Mouse (Mus musculus): ENCODE data around the gene Serac1. TPM values are rescaled to one million over a fixed set of nuclear protein-coding genes. Genes with fewer than 3 reads are reported as not detected.
A peak's percentile ranks its signal among the peaks of the same experiment; 100 is the strongest.

Gene Serac1
- total and polyA plus RNA-seq, 3 experiments = 6.9 to 9.6 (median 9.6) TPM

GRCm38 (mm10) chr17:6062793-6063192, 16.7 kb downstream of the Serac1 start:
- no peak for DNase-seq (ENCODE audit: low spot score)
- peaks cover 72% of the 10 kb centered on the region for H3K36me3 ChIP-seq (replicated peaks)
- ATAC-seq (ENCODE audit: extremely low read depth, insufficient number of reproducible peaks, low FRiP score, poor library complexity, severe bottlenecking) = no peak
- H3K4me3 ChIP-seq (ENCODE audit: low read depth, low read length) = no peak overlapping the region
- H3K9me3 ChIP-seq (replicated peaks) = no peaks in the 10 kb centered on the region
- no peaks in the 10 kb centered on the region for H3K27me3 ChIP-seq (ENCODE audit: insufficient read depth, low read length)
- TF ChIP-seq CTCF (IDR thresholded peaks at IDR 0.05; ENCODE audit: low read depth, low read length) (no peak), GATA1 (IDR thresholded peaks at IDR 0.05; ENCODE audit: borderline replicate concordance, low read length) (no peak), TAL1 (conservative IDR thresholded peaks at IDR 0.05; ENCODE audit: low read depth, low read length) (no peak)
- H3K4me1 ChIP-seq (ENCODE audit: insufficient read depth, low read depth, low read length) = no peaks in the 10 kb centered on the region

GRCm38 (mm10) chr17:6054934-6055355, 24.6 kb downstream of the Serac1 start:
- H3K9me3 ChIP-seq (replicated peaks) = no peaks in the 10 kb centered on the region
- peak; percentile 13 for DNase-seq (ENCODE audit: low spot score)
- TF ChIP-seq GATA2 (IDR thresholded peaks at IDR 0.05; ENCODE audit: borderline replicate concordance, low read depth, low read length) (no peak), GATA1 (IDR thresholded peaks at IDR 0.05; ENCODE audit: borderline replicate concordance, low read length) (no peak), TAL1 (conservative IDR thresholded peaks at IDR 0.05; ENCODE audit: low read depth, low read length) (no peak), CTCF (IDR thresholded peaks at IDR 0.05; ENCODE audit: low read depth, low read length) (no peak; the same call in 1 of the 2 replicates), POLR2AphosphoS5 (IDR thresholded peaks at IDR 0.05; ENCODE audit: insufficient replicate concordance, low read depth, low read length) (no peak)
- ATAC-seq (ENCODE audit: extremely low read depth, insufficient number of reproducible peaks, low FRiP score, poor library complexity, severe bottlenecking) = no peak
- no peak overlapping the region for H3K4me3 ChIP-seq (ENCODE audit: low read depth, low read length)
- peaks cover 65% of the 10 kb centered on the region for H3K36me3 ChIP-seq (replicated peaks)
- H3K4me1 ChIP-seq (ENCODE audit: insufficient read depth, low read depth, low read length) = no peaks in the 10 kb centered on the region
- H3K27me3 ChIP-seq (ENCODE audit: insufficient read depth, low read length) = no peaks in the 10 kb centered on the region

- TF ChIP-seq CTCF (IDR thresholded peaks at IDR 0.05; ENCODE audit: low read depth, low read length) (no peak), TAL1 (conservative IDR thresholded peaks at IDR 0.05; ENCODE audit: low read depth, low read length) (no peak), GATA2 (IDR thresholded peaks at IDR 0.05; ENCODE audit: borderline replicate concordance, low read depth, low read length) (no peak), POLR2AphosphoS5 (IDR thresholded peaks at IDR 0.05; ENCODE audit: insufficient replicate concordance, low read depth, low read length) (no peak), GATA1 (IDR thresholded peaks at IDR 0.05; ENCODE audit: borderline replicate concordance, low read length) (no peak)
- ATAC-seq (ENCODE audit: extremely low read depth, insufficient number of reproducible peaks, low FRiP score, poor library complexity, severe bottlenecking) (no peak), DNase-seq (ENCODE audit: low spot score) (no peak)
- no peaks in the 10 kb centered on the region for H3K9me3 ChIP-seq (replicated peaks)
- no peaks in the 10 kb centered on the region for H3K4me1 ChIP-seq (ENCODE audit: insufficient read depth, low read depth, low read length)
- H3K36me3 ChIP-seq (replicated peaks) = peaks cover 67% of the 10 kb centered on the region
- H3K4me3 ChIP-seq (ENCODE audit: low read depth, low read length) = no peak overlapping the region
- no peaks in the 10 kb centered on the region for H3K27me3 ChIP-seq (ENCODE audit: insufficient read depth, low read length)
These were observed 26.7 kb downstream of the Serac1 start for GRCm38 (mm10) chr17:6052801-6053200.

GRCm38 (mm10) chr17:6037507-6037906, 42.0 kb downstream of the Serac1 start:
- DNase-seq (ENCODE audit: low spot score) = no peak
- Histone ChIP-seq H3K27me3 (ENCODE audit: insufficient read depth, low read length) (peaks cover 25% of the 10 kb centered on the region), H3K36me3 (replicated peaks) (peaks cover 11% of the 10 kb centered on the region), H3K4me1 (ENCODE audit: insufficient read depth, low read depth, low read length) (peaks cover 3% of the 10 kb centered on the region; the same call in 1 of the 2 replicates), H3K4me3 (ENCODE audit: low read depth, low read length) (no peak overlapping the region), H3K9me3 (replicated peaks) (no peaks in the 10 kb centered on the region)
- TF ChIP-seq GATA2 (IDR thresholded peaks at IDR 0.05; ENCODE audit: borderline replicate concordance, low read depth, low read length) (no peak), TAL1 (conservative IDR thresholded peaks at IDR 0.05; ENCODE audit: low read depth, low read length) (no peak), POLR2AphosphoS5 (IDR thresholded peaks at IDR 0.05; ENCODE audit: insufficient replicate concordance, low read depth, low read length) (no peak), GATA1 (IDR thresholded peaks at IDR 0.05; ENCODE audit: borderline replicate concordance, low read length) (no peak), CTCF (IDR thresholded peaks at IDR 0.05; ENCODE audit: low read depth, low read length) (no peak)
- ATAC-seq (ENCODE audit: extremely low read depth, insufficient number of reproducible peaks, low FRiP score, poor library complexity, severe bottlenecking) = no peak

- TF ChIP-seq GATA2 (IDR thresholded peaks at IDR 0.05; ENCODE audit: borderline replicate concordance, low read depth, low read length) (no peak), CTCF (IDR thresholded peaks at IDR 0.05; ENCODE audit: low read depth, low read length) (no peak), GATA1 (IDR thresholded peaks at IDR 0.05; ENCODE audit: borderline replicate concordance, low read length) (no peak), POLR2AphosphoS5 (IDR thresholded peaks at IDR 0.05; ENCODE audit: insufficient replicate concordance, low read depth, low read length) (no peak), TAL1 (conservative IDR thresholded peaks at IDR 0.05; ENCODE audit: low read depth, low read length) (no peak)
- H3K36me3 ChIP-seq (replicated peaks) = peaks cover 5% of the 10 kb centered on the region
- no peak for ATAC-seq (ENCODE audit: extremely low read depth, insufficient number of reproducible peaks, low FRiP score, poor library complexity, severe bottlenecking)
These were observed 42.7 kb downstream of the Serac1 start for GRCm38 (mm10) chr17:6036872-6037271.

GRCm38 (mm10) chr17:6036458-6036857, 43.1 kb downstream of the Serac1 start:
- TF ChIP-seq GATA2 (IDR thresholded peaks at IDR 0.05; ENCODE audit: borderline replicate concordance, low read depth, low read length) = no peak
- no peak for TF ChIP-seq GATA1 (IDR thresholded peaks at IDR 0.05; ENCODE audit: borderline replicate concordance, low read length)
- TF ChIP-seq POLR2AphosphoS5 (IDR thresholded peaks at IDR 0.05; ENCODE audit: insufficient replicate concordance, low read depth, low read length) = no peak
- no peak for TF ChIP-seq TAL1 (conservative IDR thresholded peaks at IDR 0.05; ENCODE audit: low read depth, low read length)
- no peak for TF ChIP-seq CTCF (IDR thresholded peaks at IDR 0.05; ENCODE audit: low read depth, low read length)
- Histone ChIP-seq H3K4me1 (ENCODE audit: insufficient read depth, low read depth, low read length) (peaks cover 3% of the 10 kb centered on the region; the same call in 1 of the 2 replicates), H3K9me3 (replicated peaks) (no peaks in the 10 kb centered on the region), H3K4me3 (ENCODE audit: low read depth, low read length) (no peak overlapping the region), H3K27me3 (ENCODE audit: insufficient read depth, low read length) (peaks cover 30% of the 10 kb centered on the region), H3K36me3 (replicated peaks) (peaks cover 2% of the 10 kb centered on the region)
- no peak for ATAC-seq (ENCODE audit: extremely low read depth, insufficient number of reproducible peaks, low FRiP score, poor library complexity, severe bottlenecking)
- DNase-seq (ENCODE audit: low spot score) = no peak

More at GRCm38 (mm10) chr17:6036872-6037271, 42.7 kb downstream of the Serac1 start:
- peaks cover 3% of the 10 kb centered on the region; the same call in 1 of the 2 replicates for H3K4me1 ChIP-seq (ENCODE audit: insufficient read depth, low read depth, low read length)
- no peaks in the 10 kb centered on the region for H3K9me3 ChIP-seq (replicated peaks)
- H3K4me3 ChIP-seq (ENCODE audit: low read depth, low read length) = no peak overlapping the region
- H3K27me3 ChIP-seq (ENCODE audit: insufficient read depth, low read length) = peaks cover 28% of the 10 kb centered on the region
- no peak for DNase-seq (ENCODE audit: low spot score)
